Mouse (Mus musculus) heart, postnatal 0 days (tissue): ENCODE measurements around the gene Syn3.
A peak's percentile ranks its signal among the peaks of the same experiment; 100 is the strongest.

ENCODE experiments used
- CTCF ChIP-seq: IDR thresholded peaks from 2 replicates; pipeline ENCODE4 v1.5.1; 2016; ENCODE audit warnings: antibody characterized with exemption, control low read depth, low read depth
- EP300 ChIP-seq: IDR thresholded peaks from 2 replicates; pipeline ENCODE4 v1.6.1; 2016; ENCODE audit warnings: antibody characterized with exemption, low read depth

- peak; percentile 76 for TF ChIP-seq EP300
- TF ChIP-seq CTCF: no peak
Measured at GRCm38 (mm10) chr10:86273410-86274191, 225.1 kb downstream of the Syn3 start.
